Mouse (Mus musculus) liver, postnatal 0 days (tissue): ENCODE data around the gene 2210407C18Rik.

Experiments
- CTCF ChIP-seq: sonication (generic); IDR thresholded peaks from 2 replicates; pipeline ENCODE4 v1.5.1; 2016; ENCODE audit warnings: antibody characterized with exemption, low read depth
- EP300 ChIP-seq: IDR thresholded peaks from 2 replicates; pipeline ENCODE4 v1.6.1; 2016; ENCODE audit warnings: antibody characterized with exemption, low read depth, mild to moderate bottlenecking

DNA sequence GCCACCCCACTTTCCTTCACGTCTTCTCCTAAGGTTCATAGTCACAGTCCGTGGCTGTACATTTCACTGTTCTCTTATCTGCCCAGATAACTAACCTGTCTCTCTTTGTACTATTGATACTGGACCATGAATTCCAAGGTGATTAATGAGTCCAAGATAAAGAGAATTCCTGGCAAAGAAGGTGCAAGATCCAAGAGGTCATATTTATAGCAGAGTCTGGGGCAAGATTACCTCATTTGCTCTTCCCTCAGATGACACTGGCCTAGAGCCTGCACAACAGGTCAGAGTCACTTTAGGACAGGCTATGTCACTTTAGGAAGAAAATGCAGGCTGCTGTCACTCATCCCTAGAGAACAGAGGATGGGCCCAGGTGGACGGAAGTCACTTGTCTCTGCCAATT, 10.6 kb downstream of the 2210407C18Rik start:
- TF ChIP-seq CTCF (no peak), EP300 (no peak)
